Mouse (Mus musculus): ENCODE measurements at regions not wholly inside any gene's neighbourhood (a gene's known extent, or its start where the extent isn't known, plus 50 kb on each side); places are given as distances from the start of the nearest gene placed in this dataset.

DNA sequence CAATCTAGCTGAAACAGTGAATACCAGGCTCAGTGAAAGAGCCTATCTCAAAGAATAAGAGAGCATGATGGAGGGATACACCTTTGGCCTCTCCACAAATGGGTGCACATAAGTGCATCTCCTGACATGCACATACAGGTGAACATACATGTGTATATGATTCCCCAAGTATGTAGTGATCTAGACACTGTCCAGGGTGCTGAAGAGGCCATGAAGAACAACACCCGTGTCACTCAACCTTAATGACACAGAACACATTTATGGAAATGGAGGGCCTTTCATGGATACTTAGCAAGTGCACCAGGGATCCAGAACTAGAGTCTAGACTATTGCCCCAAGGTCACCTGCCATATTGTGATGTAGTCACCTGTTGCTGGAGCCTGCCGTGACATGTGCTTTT, 56.9 kb downstream of the Spata19 start:
- Histone ChIP-seq H3K27ac (ENCODE audit: insufficient read depth, low read length) (no peak overlapping the region), H3K4me3 (ENCODE audit: insufficient read depth, low read length) (no peak overlapping the region), H3K4me1 (ENCODE audit: control insufficient read depth, insufficient read depth, low read length) (peaks cover 6% of the 10 kb centered on the region)
- TF ChIP-seq POLR2A (IDR thresholded peaks at IDR 0.05; ENCODE audit: extremely low read depth, insufficient read depth, low read length), result no peak
- no peak for TF ChIP-seq CTCF (IDR thresholded peaks at IDR 0.05; ENCODE audit: extremely low read depth, insufficient read depth, low read length)

DNA sequence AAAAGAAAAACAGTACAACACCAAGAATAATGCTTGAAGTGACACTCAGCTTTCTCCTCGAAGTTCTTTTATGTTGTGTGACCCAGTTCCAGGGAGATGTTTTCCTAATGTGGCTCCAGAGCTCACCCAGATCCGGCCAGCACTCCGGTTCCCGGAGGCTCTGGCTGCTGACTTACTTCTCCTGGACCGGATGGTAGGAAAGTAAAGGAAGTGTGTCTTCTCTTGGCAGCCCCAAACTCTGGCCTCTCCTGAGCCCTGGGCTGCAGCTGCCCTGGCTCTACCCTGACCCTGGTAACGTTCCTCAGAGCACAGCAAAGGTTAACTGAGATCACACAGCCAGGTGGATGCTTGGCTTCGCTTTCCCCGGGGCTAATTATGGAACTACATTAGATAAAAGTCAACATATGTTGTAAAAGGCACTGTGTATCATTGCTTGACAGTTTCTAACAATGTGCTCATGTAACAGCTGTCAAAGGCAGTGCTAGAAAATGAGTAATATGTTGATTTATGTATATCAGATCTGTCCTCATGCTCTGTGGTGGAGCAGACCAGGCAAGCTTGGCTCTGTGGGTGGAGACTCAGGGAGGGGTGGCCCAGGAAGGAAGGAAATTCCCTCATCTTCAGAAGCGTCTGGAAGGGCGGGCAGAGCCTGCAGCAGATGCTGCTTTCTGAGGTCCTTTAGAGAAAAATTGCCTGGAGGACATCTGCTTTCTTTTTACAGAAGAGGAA, 57.5 kb downstream of the Spata19 start:
- peaks cover 6% of the 10 kb centered on the region for H3K4me1 ChIP-seq (ENCODE audit: control insufficient read depth, insufficient read depth, low read length)
- peak overlapping the region; percentile 10; the same call in 1 of the 2 replicates for H3K27ac ChIP-seq (ENCODE audit: insufficient read depth, low read length)
- TF ChIP-seq CTCF (IDR thresholded peaks at IDR 0.05; ENCODE audit: extremely low read depth, insufficient read depth, low read length), result no peak
- TF ChIP-seq POLR2A (IDR thresholded peaks at IDR 0.05; ENCODE audit: extremely low read depth, insufficient read depth, low read length), result no peak
- no peak overlapping the region for H3K4me3 ChIP-seq (ENCODE audit: insufficient read depth, low read length)

DNA sequence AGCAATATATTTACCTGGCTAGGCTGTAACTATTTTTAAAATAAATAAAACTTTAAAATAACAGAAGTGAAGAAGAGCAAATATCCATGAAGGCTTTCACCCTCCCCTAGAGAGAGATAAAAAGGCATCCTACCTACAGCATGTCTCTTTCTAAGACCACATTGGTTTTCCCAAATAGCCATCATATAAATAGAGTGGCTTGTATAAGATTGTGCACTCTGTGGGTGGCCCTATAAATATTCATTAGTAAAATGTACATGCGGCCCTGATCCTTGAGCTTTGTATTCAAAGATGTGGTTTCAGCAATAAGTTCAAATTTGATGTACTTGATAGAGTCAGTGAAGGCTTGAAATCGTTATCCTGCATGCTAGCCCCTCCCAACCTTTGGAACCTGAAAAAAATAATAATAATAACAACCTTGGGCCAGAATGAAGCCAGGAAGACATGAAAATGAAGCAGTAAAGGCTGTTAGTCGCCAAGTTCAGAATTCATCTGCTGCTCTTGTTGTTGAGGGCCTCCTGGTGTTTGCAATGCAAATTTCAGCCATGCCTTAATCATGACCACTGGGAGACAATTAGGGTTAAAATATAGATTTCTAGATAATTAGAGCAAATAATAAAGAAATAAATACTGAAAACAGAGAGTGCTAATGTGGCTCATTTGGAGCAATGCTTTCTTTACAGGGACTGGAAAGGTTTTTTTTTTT, 61.9 kb downstream of the Spata19 start:
- H3K27ac ChIP-seq (ENCODE audit: insufficient read depth, low read length), result no peak overlapping the region
- H3K4me3 ChIP-seq (ENCODE audit: insufficient read depth, low read length), result no peak overlapping the region
- H3K4me1 ChIP-seq (ENCODE audit: control insufficient read depth, insufficient read depth, low read length), result peaks cover 5% of the 10 kb centered on the region
- no peak for TF ChIP-seq POLR2A (IDR thresholded peaks at IDR 0.05; ENCODE audit: extremely low read depth, insufficient read depth, low read length)
- TF ChIP-seq CTCF (IDR thresholded peaks at IDR 0.05; ENCODE audit: extremely low read depth, insufficient read depth, low read length), result no peak

DNA sequence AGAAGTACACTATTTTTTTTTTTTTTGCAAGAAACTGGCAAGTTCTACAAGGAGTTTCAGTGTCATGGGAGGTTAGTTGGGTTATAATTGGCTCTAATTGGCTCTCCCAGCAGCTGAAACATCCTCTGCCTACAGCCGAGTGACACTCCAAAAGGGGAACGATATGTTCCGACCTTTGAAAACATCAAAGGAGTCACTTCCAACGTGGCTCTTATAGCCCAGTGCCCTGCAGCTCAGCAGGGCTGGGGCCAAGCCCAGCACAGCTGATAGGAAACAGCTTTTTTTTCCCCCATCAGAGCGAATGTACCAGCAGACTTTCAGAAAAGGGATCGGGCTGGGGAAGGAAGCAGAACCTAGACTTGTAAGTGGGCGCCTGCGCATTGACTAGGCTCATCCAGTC, 64.4 kb downstream of the Spata19 start:
- H3K27ac ChIP-seq (ENCODE audit: insufficient read depth, low read length), result no peak overlapping the region
- no peaks in the 10 kb centered on the region for H3K4me1 ChIP-seq (ENCODE audit: control insufficient read depth, insufficient read depth, low read length)
- TF ChIP-seq POLR2A (IDR thresholded peaks at IDR 0.05; ENCODE audit: extremely low read depth, insufficient read depth, low read length), result no peak
- TF ChIP-seq CTCF (IDR thresholded peaks at IDR 0.05; ENCODE audit: extremely low read depth, insufficient read depth, low read length), result no peak

DNA sequence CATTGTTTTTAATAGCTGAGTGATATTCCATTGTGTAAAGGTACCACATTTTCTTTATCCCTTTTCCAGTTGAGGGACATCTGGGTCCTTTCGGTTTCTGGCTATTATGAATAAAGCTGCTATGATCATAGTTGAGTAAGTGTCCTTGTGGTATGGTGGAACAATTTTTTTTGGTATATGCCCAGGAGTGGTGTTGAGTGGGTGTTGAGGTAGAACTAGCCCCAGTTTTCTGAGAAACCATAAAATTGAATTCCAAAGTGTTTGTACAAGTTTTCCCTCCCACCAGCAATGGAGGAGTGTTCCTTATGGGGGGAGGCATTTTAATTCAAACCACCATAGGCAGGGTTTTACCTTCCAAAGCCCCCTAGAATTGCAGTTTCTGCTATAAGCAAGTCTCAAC, 67.4 kb downstream of the Spata19 start:
- no peaks in the 10 kb centered on the region for H3K4me1 ChIP-seq (ENCODE audit: control insufficient read depth, insufficient read depth, low read length)
- TF ChIP-seq POLR2A (IDR thresholded peaks at IDR 0.05; ENCODE audit: extremely low read depth, insufficient read depth, low read length), result no peak
- TF ChIP-seq CTCF (IDR thresholded peaks at IDR 0.05; ENCODE audit: extremely low read depth, insufficient read depth, low read length), result no peak
- H3K27ac ChIP-seq (ENCODE audit: insufficient read depth, low read length), result no peak overlapping the region
- no peak overlapping the region for H3K4me3 ChIP-seq (ENCODE audit: insufficient read depth, low read length)

More for the DNA sequence above, 64.4 kb downstream of the Spata19 start:
- H3K4me3 ChIP-seq (ENCODE audit: insufficient read depth, low read length), result no peak overlapping the region

DNA sequence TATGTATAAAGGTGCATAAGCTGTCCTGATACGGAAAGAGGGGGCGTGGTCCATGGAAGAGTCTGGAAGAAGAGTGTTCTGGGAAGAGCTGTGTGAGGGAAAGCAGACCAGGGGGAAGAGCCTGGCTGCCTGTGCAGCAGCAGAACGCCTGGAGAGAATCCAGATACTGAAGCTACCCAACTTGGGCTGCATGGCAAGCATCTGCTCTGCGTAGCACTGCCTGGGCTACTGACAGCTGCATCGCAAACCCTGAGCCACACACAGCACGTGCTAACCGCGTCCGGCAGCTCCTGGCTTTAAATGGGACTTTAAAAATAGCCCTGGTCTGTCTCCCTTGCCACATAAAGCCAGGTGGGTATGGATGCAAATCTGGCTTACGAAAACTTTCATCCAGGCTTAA, 78.9 kb downstream of the Spata19 start:
- no peak overlapping the region for H3K27ac ChIP-seq (ENCODE audit: insufficient read depth, low read length)
- TF ChIP-seq CTCF (IDR thresholded peaks at IDR 0.05; ENCODE audit: extremely low read depth, insufficient read depth, low read length), result no peak
- no peak for TF ChIP-seq POLR2A (IDR thresholded peaks at IDR 0.05; ENCODE audit: extremely low read depth, insufficient read depth, low read length)
- no peak overlapping the region for H3K4me3 ChIP-seq (ENCODE audit: insufficient read depth, low read length)
- no peaks in the 10 kb centered on the region; the same call in 1 of the 2 replicates for H3K4me1 ChIP-seq (ENCODE audit: control insufficient read depth, insufficient read depth, low read length)

DNA sequence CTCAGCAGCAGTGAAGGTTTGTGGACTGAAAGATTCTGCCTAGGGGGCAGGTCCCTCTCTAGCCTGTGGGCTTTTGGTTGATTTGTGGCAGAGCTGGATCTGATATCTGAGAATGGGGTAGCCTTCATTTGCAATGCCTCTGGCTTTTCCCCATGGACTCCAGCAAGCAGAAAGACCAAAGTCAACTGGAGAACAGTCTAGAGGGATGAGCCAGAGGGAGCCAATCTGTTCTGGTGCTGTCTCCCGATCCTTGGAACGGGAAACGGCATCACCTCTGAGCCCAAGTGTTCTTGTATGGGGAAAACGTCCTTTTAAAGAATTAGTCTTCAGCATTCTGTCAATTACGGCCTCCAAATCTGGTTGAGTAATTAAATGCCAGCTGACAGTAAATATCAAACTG, 80.0 kb downstream of the Spata19 start:
- TF ChIP-seq CTCF (IDR thresholded peaks at IDR 0.05; ENCODE audit: extremely low read depth, insufficient read depth, low read length) (no peak), POLR2A (IDR thresholded peaks at IDR 0.05; ENCODE audit: extremely low read depth, insufficient read depth, low read length) (no peak)
- Histone ChIP-seq H3K4me3 (ENCODE audit: insufficient read depth, low read length) (no peak overlapping the region), H3K27ac (ENCODE audit: insufficient read depth, low read length) (no peak overlapping the region), H3K4me1 (ENCODE audit: control insufficient read depth, insufficient read depth, low read length) (no peaks in the 10 kb centered on the region; the same call in 1 of the 2 replicates)

DNA sequence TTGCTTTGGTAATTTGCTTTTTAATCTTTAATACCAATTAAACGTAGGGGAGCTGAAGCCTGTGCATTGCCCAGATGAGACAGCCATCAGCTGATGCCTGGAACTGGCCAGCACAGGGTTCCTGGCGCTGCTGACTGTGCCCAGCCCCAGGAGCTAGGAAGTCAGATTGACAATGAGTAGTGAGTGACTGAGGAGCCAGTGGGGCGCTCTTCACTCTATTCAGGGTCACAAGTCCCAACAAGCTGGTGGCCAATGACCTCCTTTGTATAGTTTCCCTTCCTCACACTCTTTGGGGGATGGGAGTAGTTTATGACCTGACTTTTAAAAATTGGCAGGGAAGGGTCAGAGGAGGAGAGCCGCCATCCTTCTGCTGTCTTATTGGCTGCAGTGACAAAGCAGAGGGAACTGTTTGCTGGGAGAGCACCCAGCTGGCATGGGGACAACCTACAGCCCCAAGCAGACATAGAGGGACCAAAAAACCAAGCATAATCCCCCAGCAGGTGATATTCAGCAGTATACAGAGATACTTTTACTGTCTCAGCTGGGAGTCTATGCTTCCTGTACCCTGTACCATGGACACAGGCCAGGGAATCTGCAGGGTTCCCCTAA, 80.6 kb downstream of the Spata19 start:
- no peaks in the 10 kb centered on the region for H3K4me1 ChIP-seq (ENCODE audit: control insufficient read depth, insufficient read depth, low read length)
- no peak overlapping the region for H3K4me3 ChIP-seq (ENCODE audit: insufficient read depth, low read length)
- no peak overlapping the region for H3K27ac ChIP-seq (ENCODE audit: insufficient read depth, low read length)
- TF ChIP-seq POLR2A (IDR thresholded peaks at IDR 0.05; ENCODE audit: extremely low read depth, insufficient read depth, low read length), result no peak
- no peak for TF ChIP-seq CTCF (IDR thresholded peaks at IDR 0.05; ENCODE audit: extremely low read depth, insufficient read depth, low read length)

DNA sequence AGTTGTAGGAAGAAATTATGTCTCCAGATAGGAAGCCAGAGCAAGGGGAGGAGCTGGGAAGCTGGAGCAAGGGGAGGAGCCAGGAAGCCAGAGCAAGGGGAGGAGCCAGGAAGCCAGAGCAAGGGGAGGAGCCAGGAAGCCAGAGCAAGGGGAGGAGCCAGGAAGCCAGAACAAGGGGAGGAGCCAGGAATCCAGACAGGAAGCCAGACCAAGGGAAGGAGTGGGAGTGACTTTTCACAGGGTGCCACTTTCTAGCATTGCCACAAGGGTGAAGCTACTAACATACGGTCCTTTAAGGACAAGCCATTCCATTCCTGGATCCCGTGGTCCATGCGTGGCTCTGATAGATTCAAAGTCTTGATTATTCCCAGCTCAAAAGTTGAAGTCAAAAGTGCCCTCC, 81.7 kb downstream of the Spata19 start:
- H3K4me3 ChIP-seq (ENCODE audit: insufficient read depth, low read length), result no peak overlapping the region
- no peak overlapping the region for H3K27ac ChIP-seq (ENCODE audit: insufficient read depth, low read length)
- no peaks in the 10 kb centered on the region for H3K4me1 ChIP-seq (ENCODE audit: control insufficient read depth, insufficient read depth, low read length)
- no peak for TF ChIP-seq CTCF (IDR thresholded peaks at IDR 0.05; ENCODE audit: extremely low read depth, insufficient read depth, low read length)
- TF ChIP-seq POLR2A (IDR thresholded peaks at IDR 0.05; ENCODE audit: extremely low read depth, insufficient read depth, low read length), result no peak
